Mouse (Mus musculus): ENCODE data around the gene H2afx. TPM values are rescaled to one million over a fixed set of nuclear protein-coding genes. Genes with fewer than 3 reads are reported as not detected.
"Not testable (repeated sequence)": the region's sequence is repeated elsewhere in the genome, so short reads cannot be mapped to it uniquely, and the experiment has no call there.

Gene H2afx
- polyA plus RNA-seq, 1 experiment from 2014 or later: 326 TPM

GRCm38 (mm10) chr9:44319105-44319886, 15.2 kb upstream of the H2afx start:
- Histone ChIP-seq H3K27ac (replicated peaks) (0 out of 2 replicates have a peak overlapping the region, but pooled peaks have one; percentile 66), H3K4me3 (replicated peaks) (peak overlapping the region; percentile 93), H3K27me3 (no peaks in the 10 kb centered on the region), H3K4me1 (peaks cover 30% of the 10 kb centered on the region), H3K9me3 (replicated peaks) (no peaks in the 10 kb centered on the region), H3K9ac (peak overlapping the region; percentile 81), H3K36me3 (peaks cover 26% of the 10 kb centered on the region), H3K4me2 (replicated peaks) (peak overlapping the region; percentile 94)
- WGBS: 1% methylated on average over 37 of the region's 37 CpGs
- ATAC-seq (ENCODE audit: insufficient number of reproducible peaks, low FRiP score, low TSS enrichment, low read depth): no peak

DNA sequence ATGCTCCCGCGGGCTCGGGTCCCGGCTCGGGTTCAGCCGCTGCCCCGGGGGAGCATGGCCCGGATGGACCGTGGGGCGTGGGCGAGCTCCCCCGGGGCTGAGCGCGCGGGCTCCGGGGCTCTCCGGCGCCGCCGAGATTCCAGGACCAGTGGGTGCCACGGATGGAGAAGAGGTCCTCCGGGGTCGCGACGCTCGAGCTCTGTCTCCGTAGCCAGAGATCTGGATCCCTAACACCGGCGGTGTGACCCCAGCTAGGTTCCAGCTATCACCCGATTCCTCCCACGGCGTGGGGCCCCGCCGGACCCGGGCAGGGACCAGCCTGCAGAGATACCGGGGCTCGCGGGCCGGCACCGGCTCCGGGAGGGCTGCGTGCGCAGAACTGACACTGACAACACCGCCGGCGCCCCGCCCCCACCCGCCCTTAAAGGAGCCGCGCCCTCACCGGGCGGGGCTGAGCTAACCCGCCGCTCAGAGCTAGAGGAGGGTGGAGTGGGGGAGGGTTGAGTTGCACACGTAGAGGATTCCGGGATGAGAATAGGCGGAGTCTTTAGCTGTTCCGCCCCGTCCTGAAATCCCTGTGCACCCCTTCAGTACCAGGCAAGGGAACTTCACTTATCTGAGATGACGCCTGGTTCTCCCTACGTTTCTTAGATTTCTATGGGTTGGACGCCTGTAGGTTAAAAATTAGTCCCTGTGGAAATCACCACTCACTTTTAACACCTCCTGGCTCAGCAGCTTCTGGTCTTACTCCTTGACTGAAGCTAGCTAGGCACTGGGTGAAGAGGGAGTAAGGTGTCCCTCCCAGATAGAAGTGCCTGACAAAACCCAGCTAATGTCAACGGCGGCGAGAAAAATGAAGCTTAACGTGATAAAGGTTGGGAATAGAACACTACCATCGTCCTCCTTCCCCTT, 14.4 kb upstream of the H2afx start, which contains the start of gene C2cd2l:
TSS of gene C2cd2l (minus strand) at position 399 of the 912 bp plus-strand sequence.
- Histone ChIP-seq H3K4me3 (replicated peaks) (peak within 1 kb of the TSS; percentile 93), H3K27ac (replicated peaks) (peak within 1 kb of the TSS; percentile 76)
- WGBS: under 1% methylated on average over 67 of the region's 67 CpGs

GRCm38 (mm10) chr9:44320799-44321133, 13.7 kb upstream of the H2afx start:
- Histone ChIP-seq H3K27ac (replicated peaks) (peak overlapping the region; percentile 76), H3K36me3 (peaks cover 12% of the 10 kb centered on the region), H3K4me1 (peaks cover 33% of the 10 kb centered on the region), H3K9ac (peak overlapping the region; percentile 39; the same call in 1 of the 2 replicates), H3K9me3 (replicated peaks) (no peaks in the 10 kb centered on the region), H3K4me3 (replicated peaks) (peak overlapping the region; percentile 93), H3K27me3 (no peaks in the 10 kb centered on the region), H3K4me2 (replicated peaks) (peak overlapping the region; percentile 94)
- 20% methylated on average over 6 of the region's 6 CpGs for WGBS
- 0 out of 2 replicates have a peak, but pooled peaks have one; percentile 13 for ATAC-seq (ENCODE audit: insufficient number of reproducible peaks, low FRiP score, low TSS enrichment, low read depth)

More for the DNA sequence above, 14.4 kb upstream of the H2afx start, which contains the start of gene C2cd2l:
- Histone ChIP-seq H3K4me2 (replicated peaks) (peak within 1 kb of the TSS; percentile 94), H3K27me3 (no peaks in the 10 kb centered on the region), H3K36me3 (peaks cover 18% of the 10 kb centered on the region), H3K9ac (peak within 1 kb of the TSS; percentile 81), H3K9me3 (replicated peaks) (no peaks in the 10 kb centered on the region), H3K4me1 (peaks cover 30% of the 10 kb centered on the region)
- ATAC-seq (ENCODE audit: insufficient number of reproducible peaks, low FRiP score, low TSS enrichment, low read depth): peak; percentile 99

- not testable (repeated sequence) for H3K27me3 ChIP-seq; H3K4me3 ChIP-seq (replicated peaks); ATAC-seq (ENCODE audit: insufficient number of reproducible peaks, low FRiP score, low TSS enrichment, low read depth); H3K27ac ChIP-seq (replicated peaks); H3K9me3 ChIP-seq (replicated peaks); H3K9ac ChIP-seq; H3K4me2 ChIP-seq (replicated peaks); H3K36me3 ChIP-seq
- 73% methylated on average over 2 of the region's 4 CpGs for whole genome bisulfite sequencing
- peaks cover 30% of the 10 kb centered on the region for H3K4me1 ChIP-seq
Measured at GRCm38 (mm10) chr9:44323656-44324055, 10.8 kb upstream of the H2afx start.

- Histone ChIP-seq H3K4me1 (peaks cover 25% of the 10 kb centered on the region), H3K36me3 (peaks cover 5% of the 10 kb centered on the region), H3K9ac (no peak overlapping the region), H3K27ac (replicated peaks) (no peak overlapping the region), H3K4me3 (replicated peaks) (no peak overlapping the region), H3K9me3 (replicated peaks) (no peaks in the 10 kb centered on the region), H3K4me2 (replicated peaks) (no peak overlapping the region), H3K27me3 (no peaks in the 10 kb centered on the region)
- WGBS: 81% methylated on average over 6 of the region's 6 CpGs
- ATAC-seq (ENCODE audit: insufficient number of reproducible peaks, low FRiP score, low TSS enrichment, low read depth): no peak
Measured at GRCm38 (mm10) chr9:44324147-44324546, 10.3 kb upstream of the H2afx start.

DNA sequence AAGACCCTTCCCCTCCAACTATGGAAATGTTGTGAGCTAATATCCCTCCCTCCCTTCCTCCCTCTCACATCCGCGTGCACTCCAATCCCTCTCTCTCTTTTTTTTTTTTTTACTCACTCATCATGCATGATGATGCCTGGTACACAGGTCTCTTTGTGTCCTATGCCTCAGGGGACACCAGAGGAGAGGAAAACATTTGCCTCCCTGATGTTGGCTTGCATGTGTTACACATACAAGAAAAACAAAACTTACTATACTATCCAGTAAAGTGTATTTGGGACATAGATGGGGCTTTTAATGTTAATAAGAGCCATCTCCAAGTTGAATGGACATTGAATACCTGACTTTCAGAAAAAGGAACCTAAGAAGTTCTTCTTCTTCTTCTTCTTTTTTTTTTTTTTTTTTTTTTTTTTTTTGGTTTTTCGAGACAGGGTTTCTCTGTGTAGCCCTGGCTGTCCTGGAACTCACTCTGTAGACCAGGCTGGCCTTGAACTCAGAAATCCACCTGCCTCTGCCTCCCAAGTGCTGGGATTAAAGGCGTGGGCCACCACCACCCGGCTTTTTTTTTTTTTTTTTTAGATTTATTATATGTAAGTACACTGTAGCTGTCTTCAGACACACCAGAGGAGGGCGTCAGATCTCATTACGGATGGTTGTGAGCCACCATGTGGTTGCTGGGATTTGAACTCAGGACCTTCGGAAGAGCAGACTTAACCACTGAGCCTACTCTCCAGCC, 9.3 kb upstream of the H2afx start:
- not testable (repeated sequence) for ATAC-seq (ENCODE audit: insufficient number of reproducible peaks, low FRiP score, low TSS enrichment, low read depth); H3K36me3 ChIP-seq; H3K27me3 ChIP-seq; H3K9ac ChIP-seq; H3K9me3 ChIP-seq (replicated peaks)
- Histone ChIP-seq H3K4me1 (peaks cover 21% of the 10 kb centered on the region), H3K4me3 (replicated peaks) (0 out of 2 replicates have a peak overlapping the region, but pooled peaks have one; percentile 80), H3K27ac (replicated peaks) (peak overlapping the region; percentile 94), H3K4me2 (replicated peaks) (peak overlapping the region; percentile 73)
- WGBS: 62% methylated on average over 7 of the region's 8 CpGs

DNA sequence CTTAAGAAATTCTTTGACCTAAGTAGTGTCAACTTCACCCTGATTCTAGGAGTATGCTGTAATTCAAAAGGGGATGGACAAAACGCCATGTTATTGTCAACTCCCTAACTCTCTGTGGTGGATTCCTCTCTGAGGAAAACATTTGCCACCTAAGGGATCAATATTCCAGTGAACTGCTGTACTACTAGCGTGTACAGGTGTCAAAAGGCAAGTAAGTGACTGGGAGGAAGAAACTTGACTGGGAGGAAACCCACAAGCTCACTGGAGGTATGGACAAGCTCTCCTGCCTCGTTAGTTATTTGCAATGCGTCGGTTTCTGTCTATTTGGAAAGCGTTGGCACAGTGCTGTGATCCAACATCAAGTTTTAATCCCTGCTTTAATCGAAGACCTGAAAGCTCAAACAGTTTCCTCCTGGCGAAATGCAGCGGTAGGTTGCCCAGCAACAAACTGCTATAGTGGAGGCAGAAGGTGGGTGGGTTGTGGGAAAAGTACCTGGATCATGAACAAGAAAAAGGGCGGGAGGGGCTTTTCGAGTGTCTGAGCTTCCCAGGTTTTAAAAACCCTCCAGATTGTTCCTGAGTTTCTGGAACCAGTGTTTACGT, 8.6 kb upstream of the H2afx start, which contains the start of gene Dpagt1:
TSS of gene Dpagt1 (plus strand) at position 252 of the 603 bp plus-strand sequence.
- peak; percentile 27; the same call in 1 of the 2 replicates for ATAC-seq (ENCODE audit: insufficient number of reproducible peaks, low FRiP score, low TSS enrichment, low read depth)
- Histone ChIP-seq H3K9me3 (replicated peaks) (no peaks in the 10 kb centered on the region), H3K9ac (peak within 1 kb of the TSS; percentile 76), H3K4me1 (peaks cover 16% of the 10 kb centered on the region), H3K27ac (replicated peaks) (peak within 1 kb of the TSS; percentile 94), H3K4me3 (replicated peaks) (peak within 1 kb of the TSS; percentile 80), H3K36me3 (peaks cover 16% of the 10 kb centered on the region), H3K4me2 (replicated peaks) (peak within 1 kb of the TSS; percentile 73), H3K27me3 (no peaks in the 10 kb centered on the region)
- 2% methylated on average over 12 of the region's 12 CpGs for WGBS

GRCm38 (mm10) chr9:44326371-44327063, 8.0 kb upstream of the H2afx start:
- peak overlapping the region; percentile 80 for H3K4me3 ChIP-seq (replicated peaks)
- peak; percentile 88 for ATAC-seq (ENCODE audit: insufficient number of reproducible peaks, low FRiP score, low TSS enrichment, low read depth)
- no peaks in the 10 kb centered on the region for H3K27me3 ChIP-seq
- peaks cover 13% of the 10 kb centered on the region for H3K4me1 ChIP-seq
- H3K36me3 ChIP-seq: peaks cover 23% of the 10 kb centered on the region
- peak overlapping the region; percentile 94 for H3K27ac ChIP-seq (replicated peaks)
- under 1% methylated on average over 38 of the region's 38 CpGs for WGBS
- H3K9me3 ChIP-seq (replicated peaks): no peaks in the 10 kb centered on the region
- peak overlapping the region; percentile 73 for H3K4me2 ChIP-seq (replicated peaks)
- H3K9ac ChIP-seq: peak overlapping the region; percentile 76

GRCm38 (mm10) chr9:44327064-44327711, 7.3 kb upstream of the H2afx start:
- Histone ChIP-seq H3K9me3 (replicated peaks) (no peaks in the 10 kb centered on the region), H3K4me1 (peaks cover 13% of the 10 kb centered on the region), H3K9ac (peak overlapping the region; percentile 76), H3K4me2 (replicated peaks) (peak overlapping the region; percentile 73), H3K4me3 (replicated peaks) (peak overlapping the region; percentile 80), H3K36me3 (peaks cover 29% of the 10 kb centered on the region), H3K27me3 (no peaks in the 10 kb centered on the region), H3K27ac (replicated peaks) (peak overlapping the region; percentile 94)
- peak; percentile 53 for ATAC-seq (ENCODE audit: insufficient number of reproducible peaks, low FRiP score, low TSS enrichment, low read depth)
- under 1% methylated on average over 22 of the region's 22 CpGs for WGBS
